Mouse (Mus musculus) adrenal gland, postnatal 25 days (tissue): ENCODE results near the gene Abhd14b. TPM values are rescaled to one million over a fixed set of nuclear protein-coding genes. Genes with fewer than 3 reads are reported as not detected.
"Not testable (repeated sequence)": the region's sequence is repeated elsewhere in the genome, so short reads cannot be mapped to it uniquely, and the experiment has no call there.

Source experiments
- DNase-seq: peaks from one replicate; pipeline ENCODE4 v3.0.0; 2021; ENCODE audit warnings: mixed read lengths
- total RNA-seq: library from RNA; stranded (reverse); gene quantifications from 2 replicates; pipeline ENCODE4 v1.2.3, GENCODE M21; 2021

The Abhd14b gene
- total RNA-seq, 1 experiment from 2014 or later = 53.8 TPM

- DNase-seq = peak; percentile 60
Measured at GRCm38 (mm10) chr9:106476002-106476923, 29.0 kb downstream of the Abhd14b start.

- DNase-seq = peak; percentile 97
Measured at GRCm38 (mm10) chr9:106476924-106477484, 29.7 kb downstream of the Abhd14b start, which contains the start of gene Parp3. Parp3 (minus strand) TSS chr9:106476949.

GRCm38 (mm10) chr9:106477649-106478048 is 30.4 kb downstream of the Abhd14b start:
- DNase-seq = no peak

GRCm38 (mm10) chr9:106478101-106478500 is 30.8 kb downstream of the Abhd14b start:
- no peak for DNase-seq

GRCm38 (mm10) chr9:106480541-106480940 is 33.3 kb downstream of the Abhd14b start:
- no peak for DNase-seq

DNA sequence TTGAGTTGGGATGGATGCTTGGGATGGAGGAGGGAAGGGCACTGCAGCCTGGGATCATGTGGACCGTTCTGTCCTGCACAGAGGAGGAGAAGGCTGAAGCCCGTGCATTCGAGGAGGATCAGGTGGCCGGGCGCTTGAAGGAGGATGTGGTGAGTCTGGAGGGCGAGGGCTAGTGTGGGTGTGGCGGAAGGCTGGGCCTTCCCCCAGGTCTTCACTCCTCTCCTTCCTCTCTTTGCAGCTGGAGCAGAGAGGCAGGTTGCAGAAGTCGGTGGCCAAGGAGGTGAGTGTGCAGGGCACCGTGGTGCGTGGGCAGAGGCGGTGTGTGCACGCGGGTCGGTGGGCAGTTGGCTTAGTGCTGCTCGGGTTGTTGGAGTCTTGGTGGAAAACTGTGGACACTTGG is 33.8 kb downstream of the Abhd14b start:
- DNase-seq = no peak

GRCm38 (mm10) chr9:106481676-106482075 is 34.4 kb downstream of the Abhd14b start:
- DNase-seq = no peak

DNA sequence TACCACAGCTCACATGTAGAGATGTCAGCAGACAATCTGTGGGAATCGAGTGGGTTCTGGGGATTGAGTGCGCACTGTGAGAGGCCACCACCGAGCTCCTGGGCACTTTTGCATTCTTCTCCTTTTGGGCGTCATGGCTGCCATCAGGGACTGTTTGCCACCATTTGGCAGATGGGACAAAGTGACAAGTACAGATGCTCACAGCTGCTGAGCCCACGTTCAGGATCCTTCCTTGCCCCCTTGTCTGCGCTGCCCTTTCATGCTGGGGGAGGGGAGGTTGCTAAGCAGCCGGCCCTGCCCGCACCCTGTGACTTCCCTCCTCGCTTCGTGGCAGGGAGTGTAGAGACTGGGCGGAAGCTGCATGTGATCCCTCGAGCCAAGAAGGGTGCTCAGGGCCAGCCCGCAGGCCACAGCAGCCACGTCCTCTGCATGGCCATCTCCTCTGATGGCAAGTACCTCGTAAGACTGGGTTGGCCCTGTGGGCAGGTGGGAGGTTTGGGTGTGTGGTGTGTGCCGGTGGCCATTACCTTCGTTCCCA is 35.4 kb downstream of the Abhd14b start:
- no peak for DNase-seq

- no peak for DNase-seq
Measured at GRCm38 (mm10) chr9:106483136-106483535, 35.9 kb downstream of the Abhd14b start.

GRCm38 (mm10) chr9:106483606-106484005 is 36.3 kb downstream of the Abhd14b start:
- DNase-seq = no peak

DNA sequence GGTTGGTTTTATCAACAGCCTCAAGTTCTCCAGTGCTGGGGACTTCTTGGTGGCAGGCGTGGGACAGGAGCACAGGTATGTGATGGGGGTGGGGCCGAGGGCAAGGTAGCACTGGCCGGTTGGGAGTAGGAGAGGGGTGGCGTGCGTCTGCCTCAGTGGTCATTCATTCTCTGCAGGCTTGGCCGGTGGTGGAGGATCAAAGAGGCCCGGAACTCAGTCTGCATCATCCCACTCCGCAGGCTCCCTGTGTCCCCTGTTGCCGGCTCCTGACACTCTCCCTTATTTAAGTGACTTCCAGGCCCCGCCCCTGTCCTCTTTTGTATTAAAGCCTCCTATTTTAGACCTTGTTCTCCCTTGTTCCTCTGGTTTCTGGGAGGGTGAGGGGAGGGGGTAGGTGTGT is 37.8 kb downstream of the Abhd14b start:
- DNase-seq = no peak

- not testable (repeated sequence) for DNase-seq
Measured at GRCm38 (mm10) chr9:106487602-106488001, 40.3 kb downstream of the Abhd14b start.

DNA sequence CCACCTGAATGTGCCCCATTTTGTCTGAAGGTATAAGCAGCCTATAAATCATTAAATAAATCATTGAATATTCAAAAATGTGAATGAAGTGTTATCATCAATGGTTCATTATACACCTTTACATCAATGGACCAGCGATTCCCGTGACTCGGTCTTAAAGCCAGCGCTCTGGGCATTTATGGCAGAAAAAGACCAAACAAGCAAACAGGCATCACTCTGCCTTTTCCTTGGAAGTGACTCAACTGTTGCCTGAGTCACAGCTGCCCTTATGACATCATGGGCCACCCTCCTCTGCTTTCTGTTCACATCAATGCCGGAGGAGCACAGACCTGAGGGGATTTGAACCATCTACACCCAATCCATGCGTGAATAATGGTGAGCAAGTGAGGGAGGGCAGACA is 52.4 kb downstream of the Abhd14b start, which contains the start of gene Iqcf1:
Iqcf1 (plus strand) TSS at position 301 of the 400 bp plus-strand sequence.
- DNase-seq = no peak

DNA sequence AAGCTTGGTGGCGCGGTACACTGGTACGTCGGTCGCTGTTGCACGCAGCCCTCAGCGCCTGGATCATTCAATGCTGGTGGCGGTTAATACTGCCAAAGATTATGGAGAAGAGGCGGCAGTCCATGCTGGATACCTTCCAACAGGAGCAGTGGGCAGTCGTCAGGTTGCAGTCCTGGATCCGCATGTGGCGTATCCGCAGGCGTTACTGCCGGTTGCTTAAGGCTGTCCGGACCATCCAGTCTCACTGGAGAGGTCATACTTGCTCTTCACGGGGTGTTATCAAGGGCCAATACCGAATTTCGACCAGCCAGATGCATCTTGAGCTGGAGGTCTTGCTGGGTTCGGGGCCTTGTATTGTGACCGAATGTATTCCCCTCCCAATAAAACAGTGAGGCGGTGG is 54.6 kb downstream of the Abhd14b start:
- no peak for DNase-seq

Other genes starting within 250 kb of the Abhd14b start
- gene Ppm1m, start 247.7 kb upstream of the Abhd14b start, total RNA-seq = 119 and 156 TPM in 2 replicates
- gene Twf2, start 244.4 kb upstream of the Abhd14b start, total RNA-seq = 111 and 128 TPM in 2 replicates
- gene Tlr9, start 224.9 kb upstream of the Abhd14b start, total RNA-seq = 0.67 and 0.85 TPM in 2 replicates
- gene Alas1, start 198.8 kb upstream of the Abhd14b start, total RNA-seq = 769 and 1,285 TPM in 2 replicates
- gene Poc1a, start 166.4 kb upstream of the Abhd14b start, total RNA-seq = 4.4 and 6.3 TPM in 2 replicates
- gene Dusp7, start 78.8 kb upstream of the Abhd14b start, total RNA-seq = 16.7 and 20.6 TPM in 2 replicates
- 413 and 509 TPM in 2 replicates for gene Rpl29, start 18.0 kb upstream of the Abhd14b start, total RNA-seq
- gene Acy1, start 9.1 kb upstream of the Abhd14b start, total RNA-seq = 17.0 and 20.6 TPM in 2 replicates
- 21.7 and 23.1 TPM in 2 replicates for gene Abhd14a, start 219 bp downstream of the Abhd14b start, total RNA-seq
- gene Pcbp4, start 5.8 kb downstream of the Abhd14b start, total RNA-seq = 26.8 and 29.9 TPM in 2 replicates
- gene Gpr62, start 18.5 kb downstream of the Abhd14b start, total RNA-seq = 0.21 TPM in 1 of 2 replicates, not detected in the other
- gene Rrp9, start 28.5 kb downstream of the Abhd14b start, total RNA-seq = 35.9 and 41.5 TPM in 2 replicates
- gene Parp3, start 29.5 kb downstream of the Abhd14b start, total RNA-seq = 37.4 and 38.7 TPM in 2 replicates
- not detected in 2 replicates for gene Iqcf1, start 52.5 kb downstream of the Abhd14b start, total RNA-seq
- gene Iqcf5, start 67.1 kb downstream of the Abhd14b start, total RNA-seq = not detected in 2 replicates
- gene Iqcf3, start 114.2 kb downstream of the Abhd14b start, total RNA-seq = not detected in 2 replicates
- gene Iqcf4, start 123.5 kb downstream of the Abhd14b start, total RNA-seq = not detected in 2 replicates
- not detected in 2 replicates for gene Iqcf6, start 179.1 kb downstream of the Abhd14b start, total RNA-seq
- not detected in 2 replicates for gene Grm2, start 208.6 kb downstream of the Abhd14b start, total RNA-seq
- gene Tex264, start 238.5 kb downstream of the Abhd14b start, total RNA-seq = 117 and 130 TPM in 2 replicates